Mouse (Mus musculus): Measurements from ENCODE around the gene Ubash3a. TPM values are rescaled to one million over a fixed set of nuclear protein-coding genes. Genes with fewer than 3 reads are reported as not detected.

The Ubash3a gene
- 0.25 and 0.56 TPM in 2 replicates for polyA plus RNA-seq (2014; fragmentation: Nextera tagmentation; extraction: Ambion mirVana)

GRCm38 (mm10) chr17:31207771-31208334, at the start of gene Ubash3a:
TSS of gene Ubash3a (plus strand) at chr17:31207873.
- Histone ChIP-seq H3K4me3 (ENCODE audit: low read depth, low read length) (no peak within 1 kb of the TSS), H3K9ac (ENCODE audit: low read depth, low read length) (no peak within 1 kb of the TSS), H3K4me2 (ENCODE audit: low read depth, low read length) (no peak within 1 kb of the TSS), H3K4me1 (ENCODE audit: control insufficient read depth, insufficient read depth, low read length) (no peaks in the 10 kb centered on the region), H3K36me3 (ENCODE audit: control insufficient read depth, insufficient read depth, low read length) (no peaks in the 10 kb centered on the region), H3K27ac (replicated peaks; ENCODE audit: low read depth, low read length) (no peak within 1 kb of the TSS), H3K9me3 (ENCODE audit: control insufficient read depth, low read length) (no peaks in the 10 kb centered on the region), H3K27me3 (replicated peaks; ENCODE audit: control insufficient read depth, insufficient read depth, low read length) (no peaks in the 10 kb centered on the region)
- no peak for DNase-seq (ENCODE audit: low spot score)
- ATAC-seq (ENCODE audit: low read depth) = no peak
- 67% methylated on average over 12 of the region's 12 CpGs for WGBS

GRCm38 (mm10) chr17:31157921-31158320, 49.8 kb upstream of the Ubash3a start:
- Histone ChIP-seq H3K4me3 (ENCODE audit: low read depth, low read length) (no peak overlapping the region), H3K9ac (ENCODE audit: low read depth, low read length) (no peak overlapping the region), H3K36me3 (ENCODE audit: control insufficient read depth, insufficient read depth, low read length) (no peaks in the 10 kb centered on the region), H3K4me1 (ENCODE audit: control insufficient read depth, insufficient read depth, low read length) (no peaks in the 10 kb centered on the region), H3K9me3 (ENCODE audit: control insufficient read depth, low read length) (no peaks in the 10 kb centered on the region), H3K27ac (replicated peaks; ENCODE audit: low read depth, low read length) (no peak overlapping the region), H3K4me2 (ENCODE audit: low read depth, low read length) (no peak overlapping the region), H3K27me3 (replicated peaks; ENCODE audit: control insufficient read depth, insufficient read depth, low read length) (no peaks in the 10 kb centered on the region)
- DNase-seq (ENCODE audit: low spot score) (no peak), ATAC-seq (ENCODE audit: low read depth) (no peak)
- WGBS = 75% methylated on average over 6 of the region's 6 CpGs

DNA sequence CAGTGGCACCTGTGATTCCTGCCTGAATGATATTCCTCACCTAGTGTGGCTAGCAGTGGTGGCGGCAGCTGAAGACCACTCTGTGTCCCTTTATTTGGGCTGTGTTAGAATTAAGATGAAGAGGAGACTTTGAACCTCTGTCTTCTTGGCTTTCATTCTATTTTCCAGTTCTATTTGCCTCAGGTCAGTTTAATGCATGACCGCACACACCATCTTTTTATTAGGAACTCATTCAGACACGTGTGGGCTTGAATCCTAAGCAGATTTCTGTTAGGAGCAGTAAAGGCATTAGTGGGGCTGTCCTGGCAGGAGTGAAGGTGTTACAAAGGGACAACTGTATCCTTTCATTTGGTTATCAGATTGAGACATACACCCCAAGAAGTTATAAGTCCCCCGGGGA, 47.4 kb upstream of the Ubash3a start:
- ATAC-seq (ENCODE audit: low read depth) (no peak), DNase-seq (ENCODE audit: low spot score) (no peak)
- no peaks in the 10 kb centered on the region for H3K4me1 ChIP-seq (ENCODE audit: control insufficient read depth, insufficient read depth, low read length)
- H3K36me3 ChIP-seq (ENCODE audit: control insufficient read depth, insufficient read depth, low read length) = no peaks in the 10 kb centered on the region
- H3K4me3 ChIP-seq (ENCODE audit: low read depth, low read length) = no peak overlapping the region
- WGBS = 72% methylated on average over 4 of the region's 4 CpGs
- H3K9me3 ChIP-seq (ENCODE audit: control insufficient read depth, low read length) = no peaks in the 10 kb centered on the region
- no peak overlapping the region for H3K27ac ChIP-seq (replicated peaks; ENCODE audit: low read depth, low read length)
- H3K9ac ChIP-seq (ENCODE audit: low read depth, low read length) = no peak overlapping the region
- H3K27me3 ChIP-seq (replicated peaks; ENCODE audit: control insufficient read depth, insufficient read depth, low read length) = no peaks in the 10 kb centered on the region
- H3K4me2 ChIP-seq (ENCODE audit: low read depth, low read length) = no peak overlapping the region

GRCm38 (mm10) chr17:31162607-31163006, 45.1 kb upstream of the Ubash3a start:
- Histone ChIP-seq H3K9ac (ENCODE audit: low read depth, low read length) (no peak overlapping the region), H3K36me3 (ENCODE audit: control insufficient read depth, insufficient read depth, low read length) (no peaks in the 10 kb centered on the region), H3K4me1 (ENCODE audit: control insufficient read depth, insufficient read depth, low read length) (no peaks in the 10 kb centered on the region), H3K27me3 (replicated peaks; ENCODE audit: control insufficient read depth, insufficient read depth, low read length) (no peaks in the 10 kb centered on the region), H3K4me3 (ENCODE audit: low read depth, low read length) (no peak overlapping the region), H3K27ac (replicated peaks; ENCODE audit: low read depth, low read length) (no peak overlapping the region), H3K4me2 (ENCODE audit: low read depth, low read length) (no peak overlapping the region), H3K9me3 (ENCODE audit: control insufficient read depth, low read length) (no peaks in the 10 kb centered on the region)
- DNase-seq (ENCODE audit: low spot score) (no peak), ATAC-seq (ENCODE audit: low read depth) (no peak)
- WGBS = 82% methylated on average over 12 of the region's 12 CpGs

DNA sequence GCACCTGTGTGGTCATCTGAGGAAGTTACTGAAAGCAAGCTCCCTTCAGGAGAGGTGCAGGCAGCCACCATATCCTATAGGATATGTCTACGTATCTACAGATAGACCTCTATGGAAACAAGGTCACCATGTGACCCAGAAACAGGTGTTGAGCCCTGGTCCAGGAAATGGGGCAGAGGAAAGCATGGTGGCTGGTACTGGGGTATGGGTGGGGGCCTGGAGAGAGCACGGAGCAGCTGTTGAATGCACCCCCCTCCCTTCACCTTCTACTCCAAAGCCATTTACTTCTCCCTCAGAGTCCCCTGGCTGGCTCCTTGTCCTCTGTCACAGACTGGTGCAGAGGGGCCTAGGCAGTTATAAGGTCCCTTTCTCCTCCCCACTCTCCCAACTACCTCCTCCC, 43.9 kb upstream of the Ubash3a start:
- no peaks in the 10 kb centered on the region for H3K9me3 ChIP-seq (ENCODE audit: control insufficient read depth, low read length)
- no peak overlapping the region for H3K9ac ChIP-seq (ENCODE audit: low read depth, low read length)
- no peaks in the 10 kb centered on the region for H3K36me3 ChIP-seq (ENCODE audit: control insufficient read depth, insufficient read depth, low read length)
- H3K27me3 ChIP-seq (replicated peaks; ENCODE audit: control insufficient read depth, insufficient read depth, low read length) = no peaks in the 10 kb centered on the region
- no peaks in the 10 kb centered on the region for H3K4me1 ChIP-seq (ENCODE audit: control insufficient read depth, insufficient read depth, low read length)
- H3K4me3 ChIP-seq (ENCODE audit: low read depth, low read length) = no peak overlapping the region
- ATAC-seq (ENCODE audit: low read depth) (no peak), DNase-seq (ENCODE audit: low spot score) (no peak)
- no peak overlapping the region for H3K4me2 ChIP-seq (ENCODE audit: low read depth, low read length)
- WGBS = 93% methylated on average over 2 of the region's 2 CpGs
- H3K27ac ChIP-seq (replicated peaks; ENCODE audit: low read depth, low read length) = no peak overlapping the region

GRCm38 (mm10) chr17:31165127-31165526, 42.5 kb upstream of the Ubash3a start, which contains the start of gene Tff1:
TSS of gene Tff1 (minus strand) at chr17:31165277.
- Histone ChIP-seq H3K36me3 (ENCODE audit: control insufficient read depth, insufficient read depth, low read length) (no peaks in the 10 kb centered on the region), H3K4me3 (ENCODE audit: low read depth, low read length) (no peak within 1 kb of the TSS), H3K27me3 (replicated peaks; ENCODE audit: control insufficient read depth, insufficient read depth, low read length) (no peaks in the 10 kb centered on the region), H3K4me2 (ENCODE audit: low read depth, low read length) (no peak within 1 kb of the TSS), H3K27ac (replicated peaks; ENCODE audit: low read depth, low read length) (no peak within 1 kb of the TSS), H3K9ac (ENCODE audit: low read depth, low read length) (no peak within 1 kb of the TSS), H3K9me3 (ENCODE audit: control insufficient read depth, low read length) (no peaks in the 10 kb centered on the region), H3K4me1 (ENCODE audit: control insufficient read depth, insufficient read depth, low read length) (no peaks in the 10 kb centered on the region)
- no peak for DNase-seq (ENCODE audit: low spot score)
- 86% methylated on average over 6 of the region's 6 CpGs for WGBS
- ATAC-seq (ENCODE audit: low read depth) = no peak

- Histone ChIP-seq H3K9ac (ENCODE audit: low read depth, low read length) (no peak overlapping the region), H3K27me3 (replicated peaks; ENCODE audit: control insufficient read depth, insufficient read depth, low read length) (no peaks in the 10 kb centered on the region), H3K27ac (replicated peaks; ENCODE audit: low read depth, low read length) (no peak overlapping the region), H3K4me2 (ENCODE audit: low read depth, low read length) (no peak overlapping the region), H3K4me3 (ENCODE audit: low read depth, low read length) (no peak overlapping the region), H3K9me3 (ENCODE audit: control insufficient read depth, low read length) (no peaks in the 10 kb centered on the region), H3K4me1 (ENCODE audit: control insufficient read depth, insufficient read depth, low read length) (no peaks in the 10 kb centered on the region), H3K36me3 (ENCODE audit: control insufficient read depth, insufficient read depth, low read length) (no peaks in the 10 kb centered on the region)
- DNase-seq (ENCODE audit: low spot score) = no peak
- 83% methylated on average over 5 of the region's 5 CpGs for WGBS
- ATAC-seq (ENCODE audit: low read depth) = no peak
These were observed 37.9 kb upstream of the Ubash3a start for GRCm38 (mm10) chr17:31169796-31170195.

DNA sequence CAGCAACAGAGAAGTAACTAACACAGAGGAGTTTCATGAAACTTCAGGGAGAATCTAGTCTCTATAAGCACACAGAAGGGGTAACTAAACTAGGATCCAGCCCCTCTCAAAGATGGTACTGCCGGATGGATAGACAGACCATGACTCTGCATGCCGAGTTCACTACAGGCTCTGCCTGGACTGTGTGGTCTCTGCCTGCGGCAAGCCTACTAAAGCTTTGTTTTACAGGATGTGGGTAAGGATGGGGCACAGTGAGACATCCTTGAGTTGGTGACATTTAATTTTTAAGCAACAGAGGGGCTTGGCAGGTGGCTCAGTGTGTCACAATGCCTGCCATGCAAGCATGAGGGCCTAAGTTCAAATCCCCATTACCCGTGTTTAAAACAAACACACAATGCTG, 31.4 kb upstream of the Ubash3a start:
- no peak overlapping the region for H3K9ac ChIP-seq (ENCODE audit: low read depth, low read length)
- DNase-seq (ENCODE audit: low spot score) (no peak), ATAC-seq (ENCODE audit: low read depth) (no peak)
- H3K9me3 ChIP-seq (ENCODE audit: control insufficient read depth, low read length) = no peaks in the 10 kb centered on the region
- H3K27me3 ChIP-seq (replicated peaks; ENCODE audit: control insufficient read depth, insufficient read depth, low read length) = no peaks in the 10 kb centered on the region
- H3K4me2 ChIP-seq (ENCODE audit: low read depth, low read length) = no peak overlapping the region
- H3K4me3 ChIP-seq (ENCODE audit: low read depth, low read length) = no peak overlapping the region
- H3K27ac ChIP-seq (replicated peaks; ENCODE audit: low read depth, low read length) = no peak overlapping the region
- H3K4me1 ChIP-seq (ENCODE audit: control insufficient read depth, insufficient read depth, low read length) = no peaks in the 10 kb centered on the region
- no peaks in the 10 kb centered on the region for H3K36me3 ChIP-seq (ENCODE audit: control insufficient read depth, insufficient read depth, low read length)
- WGBS = 92% methylated on average over 4 of the region's 4 CpGs

- Histone ChIP-seq H3K9me3 (ENCODE audit: control insufficient read depth, low read length) (no peaks in the 10 kb centered on the region), H3K4me1 (ENCODE audit: control insufficient read depth, insufficient read depth, low read length) (no peaks in the 10 kb centered on the region), H3K4me3 (ENCODE audit: low read depth, low read length) (no peak overlapping the region), H3K9ac (ENCODE audit: low read depth, low read length) (no peak overlapping the region), H3K27ac (replicated peaks; ENCODE audit: low read depth, low read length) (no peak overlapping the region), H3K27me3 (replicated peaks; ENCODE audit: control insufficient read depth, insufficient read depth, low read length) (no peaks in the 10 kb centered on the region), H3K4me2 (ENCODE audit: low read depth, low read length) (no peak overlapping the region), H3K36me3 (ENCODE audit: control insufficient read depth, insufficient read depth, low read length) (no peaks in the 10 kb centered on the region)
- DNase-seq (ENCODE audit: low spot score) (no peak), ATAC-seq (ENCODE audit: low read depth) (no peak)
- 77% methylated on average over 4 of the region's 4 CpGs for WGBS
These were observed 26.2 kb upstream of the Ubash3a start for GRCm38 (mm10) chr17:31181490-31181889.
